Mouse (Mus musculus): ENCODE results near the gene Rab3d.
"Not testable (repeated sequence)": the region's sequence is repeated elsewhere in the genome, so short reads cannot be mapped to it uniquely, and the experiment has no call there.

Rab3d gene

DNA sequence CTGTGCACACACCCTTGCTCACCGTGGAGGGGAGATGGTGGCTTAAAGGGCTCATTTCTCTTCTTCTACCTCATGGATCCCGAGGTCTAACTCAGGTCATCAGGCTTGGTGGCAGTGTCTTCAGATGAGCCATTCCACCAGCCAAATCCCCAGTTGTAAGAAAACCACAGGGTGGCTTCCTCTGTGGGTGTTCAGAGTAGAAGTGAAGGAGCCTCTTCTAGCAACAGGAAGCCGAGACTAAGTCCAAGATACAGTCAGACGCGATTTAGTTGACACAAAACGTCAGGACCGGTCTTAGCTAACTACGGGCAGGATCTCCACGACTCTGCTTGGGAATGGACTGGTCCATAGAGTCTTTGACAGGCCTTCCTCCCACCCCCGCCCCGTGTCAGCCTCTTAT, 9.8 kb downstream of the Rab3d start:
- DNase-seq (ENCODE audit: low spot score): no peak

DNA sequence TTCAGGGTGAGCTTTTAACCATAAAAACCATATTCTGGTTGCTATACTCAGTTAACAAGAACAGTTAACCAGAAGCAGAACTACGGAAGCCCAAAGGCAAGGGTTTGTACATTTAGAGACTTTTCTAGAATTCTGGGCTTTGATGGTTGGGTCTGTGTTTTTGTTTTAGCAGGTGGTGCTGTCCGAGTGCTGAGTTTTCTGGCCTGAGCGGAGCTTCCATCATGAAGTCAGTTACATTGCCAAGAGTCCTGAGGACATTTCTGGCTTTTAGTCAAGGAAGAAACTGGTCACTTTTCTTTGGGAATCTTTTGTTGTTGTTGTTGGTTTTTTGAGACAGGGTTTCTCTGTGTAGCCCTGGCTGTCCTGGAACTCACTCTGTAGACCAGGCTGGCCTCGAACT, 14.0 kb downstream of the Rab3d start:
- no peak for DNase-seq (ENCODE audit: low spot score)

DNA sequence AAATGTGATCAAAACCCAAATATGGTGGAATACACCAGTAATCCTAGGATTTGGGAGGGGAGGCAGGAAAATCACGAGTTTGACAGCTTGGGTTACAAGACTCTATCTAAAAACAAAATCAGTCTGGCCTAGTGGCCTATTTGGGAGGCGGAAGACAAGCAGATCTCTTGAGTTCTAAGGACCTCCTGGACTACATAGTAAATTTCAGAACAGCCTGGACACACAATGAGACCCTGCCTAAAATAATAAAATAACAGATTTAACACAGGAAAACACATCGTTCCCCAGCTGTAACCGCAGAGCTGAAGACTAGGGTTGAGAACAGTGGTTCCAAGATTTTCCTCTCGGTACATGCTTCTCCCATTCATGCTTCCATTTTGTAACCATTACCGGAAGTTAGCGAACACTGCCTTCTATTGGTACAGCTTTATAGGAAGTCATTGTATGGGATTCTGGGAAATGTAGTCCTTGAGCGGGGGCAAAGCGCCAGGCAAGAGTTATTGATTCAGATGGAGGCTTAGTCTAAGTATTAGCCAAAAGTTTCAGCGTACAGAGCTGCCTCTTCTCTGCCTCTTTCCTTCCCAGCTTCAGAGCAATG, 16.7 kb downstream of the Rab3d start:
- peak; percentile 69 for DNase-seq (ENCODE audit: low spot score)

DNA sequence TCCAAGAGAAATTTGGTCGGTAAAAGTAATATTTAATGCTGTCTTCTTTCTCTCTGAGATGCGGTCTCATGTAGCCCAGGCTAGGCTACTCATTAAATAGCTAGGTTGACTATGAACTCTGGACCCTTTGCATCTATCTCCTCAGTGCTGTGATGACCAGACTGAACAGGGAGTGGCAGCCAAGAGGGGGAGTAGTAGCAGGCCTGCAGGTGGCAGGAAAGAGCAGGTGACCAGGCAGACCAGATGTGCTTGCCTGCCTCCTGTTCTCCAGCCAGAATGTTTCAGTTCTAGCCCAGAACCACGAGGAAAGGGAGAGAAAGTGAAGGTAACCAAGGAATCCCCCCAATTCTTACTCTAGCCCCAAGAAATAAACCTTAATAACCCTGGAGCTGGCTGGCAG, 28.8 kb downstream of the Rab3d start:
- DNase-seq (ENCODE audit: low spot score): no peak

DNA sequence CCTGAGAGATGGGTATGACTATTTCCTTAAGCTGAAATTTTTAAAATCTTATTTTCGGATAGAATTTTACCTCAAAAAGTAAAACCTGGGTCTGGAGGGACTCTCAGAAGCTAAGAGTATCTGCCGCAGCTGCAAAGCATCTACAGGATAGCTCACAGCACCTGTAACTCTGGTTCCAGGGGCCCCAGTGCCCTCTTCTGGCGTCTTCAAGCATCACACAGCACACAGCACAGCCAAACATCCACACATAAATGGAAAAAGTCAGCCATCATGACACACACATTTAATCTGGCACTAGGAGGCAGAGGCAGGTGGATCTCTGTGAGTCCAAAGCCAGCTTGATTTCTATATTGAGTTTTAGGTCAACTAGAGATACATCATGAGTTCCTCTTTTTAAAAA, 41.4 kb downstream of the Rab3d start:
- DNase-seq (ENCODE audit: low spot score): no peak

DNA sequence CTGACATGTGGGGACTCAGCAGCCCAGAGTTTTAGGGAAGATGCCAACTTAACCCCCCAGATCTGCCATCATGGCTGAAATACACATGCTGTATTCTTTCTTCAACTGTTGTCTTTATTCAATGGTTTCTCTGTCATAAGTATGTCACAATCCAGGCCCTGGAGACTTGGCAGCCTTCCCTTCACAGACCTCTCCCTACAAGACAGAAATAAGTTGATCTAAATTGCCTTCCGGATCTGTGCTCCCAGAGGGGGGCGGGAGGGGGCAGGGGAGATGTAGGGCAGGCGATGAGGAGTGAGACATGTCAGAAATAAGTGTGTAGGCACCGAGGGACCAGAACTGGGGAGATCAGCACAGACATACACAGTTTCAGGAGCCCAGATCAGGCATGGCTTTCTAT, 45.8 kb downstream of the Rab3d start:
- no peak for DNase-seq (ENCODE audit: low spot score)

DNA sequence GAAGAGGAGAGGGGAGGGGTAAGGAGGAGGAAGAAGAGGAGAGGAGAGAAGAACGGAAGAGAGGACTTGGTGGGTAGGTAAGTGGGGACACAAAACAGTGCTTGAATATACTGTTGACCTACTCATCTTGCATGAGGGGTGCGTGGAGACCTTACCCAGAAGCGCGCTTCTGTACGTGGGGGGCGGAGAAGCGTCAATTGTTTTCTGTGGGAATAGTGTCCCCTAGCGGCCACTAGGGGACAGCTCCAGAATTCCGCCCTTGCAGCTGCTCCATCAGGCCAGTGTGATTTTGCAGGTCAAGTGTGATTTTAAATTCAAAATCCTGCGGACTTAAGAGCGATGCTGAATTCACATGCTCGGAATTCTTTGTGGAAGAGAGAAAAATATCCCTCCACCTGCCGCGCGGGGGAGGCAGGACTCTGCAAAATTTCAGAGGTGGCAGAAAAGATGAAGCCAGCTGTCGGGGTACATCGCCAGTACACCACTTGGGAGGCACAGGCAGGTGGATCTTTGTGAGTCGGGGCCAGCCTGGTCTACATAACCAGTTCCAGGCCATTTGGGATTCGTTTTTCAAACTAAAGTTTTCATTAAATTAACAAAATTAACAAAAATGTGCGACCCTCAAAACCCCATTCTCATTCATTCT, 47.0 kb downstream of the Rab3d start:
- no peak for DNase-seq (ENCODE audit: low spot score)

DNA sequence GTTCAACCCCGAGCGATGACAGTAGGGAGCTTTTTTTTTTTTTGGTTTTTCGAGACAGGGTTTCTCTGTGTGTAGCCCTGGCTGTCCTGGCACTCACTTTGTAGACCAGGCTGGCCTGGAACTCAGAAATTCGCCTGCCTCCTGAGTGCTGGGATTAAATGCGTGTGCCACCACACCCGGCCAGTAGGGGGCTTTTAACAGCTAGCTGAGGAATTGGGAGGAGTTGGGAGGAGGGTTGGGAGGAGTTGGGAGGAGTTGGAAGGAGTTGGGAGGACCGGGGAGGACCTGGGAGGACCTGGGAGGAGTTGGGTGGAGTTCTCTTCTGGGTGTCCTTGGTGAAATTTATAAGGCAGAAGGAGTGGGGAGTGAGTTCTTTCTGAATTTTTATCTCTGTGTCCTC, 48.7 kb downstream of the Rab3d start:
- DNase-seq (ENCODE audit: low spot score): peak; percentile 72

DNA sequence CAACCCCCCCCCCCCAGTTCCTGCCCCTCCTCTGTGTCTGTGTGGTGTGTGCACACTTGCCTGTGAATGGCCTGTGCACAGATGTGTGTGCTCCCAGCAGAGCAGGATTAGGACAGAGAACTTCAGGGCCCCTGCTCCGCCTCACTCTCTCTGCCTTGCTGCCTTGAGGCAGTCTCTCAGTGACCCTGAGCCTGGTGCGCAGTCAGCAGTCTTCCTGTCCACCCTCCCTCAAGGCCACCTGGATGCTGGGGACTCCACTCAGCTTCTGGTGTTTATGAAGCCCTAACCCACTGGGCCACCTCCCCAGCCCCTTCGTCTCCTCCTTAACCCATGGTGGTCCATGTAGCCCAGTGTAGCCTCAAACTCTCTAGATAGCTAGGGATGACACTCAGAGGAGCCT, 50.3 kb downstream of the Rab3d start:
- DNase-seq (ENCODE audit: low spot score): no peak

DNA sequence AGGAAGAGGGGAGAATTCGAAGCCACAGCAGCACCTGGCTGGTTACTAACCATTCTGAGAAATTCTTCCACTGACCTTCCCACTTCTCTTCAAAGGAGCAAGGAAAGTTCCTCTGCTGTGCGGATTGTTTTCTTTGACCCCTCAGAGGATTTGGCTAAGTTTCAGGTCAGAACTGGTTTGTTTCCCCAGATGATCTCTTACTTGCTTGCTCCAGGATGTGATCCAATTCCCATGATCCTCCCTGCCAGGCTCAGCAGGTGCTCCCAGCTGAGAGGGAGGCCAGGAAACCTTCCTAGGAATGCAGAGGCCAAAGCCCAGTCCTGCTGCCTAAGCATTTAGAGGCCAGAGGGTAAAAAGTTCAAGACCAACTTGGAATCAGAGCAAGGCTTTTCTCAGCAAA, 51.4 kb downstream of the Rab3d start:
- DNase-seq (ENCODE audit: low spot score): no peak

DNA sequence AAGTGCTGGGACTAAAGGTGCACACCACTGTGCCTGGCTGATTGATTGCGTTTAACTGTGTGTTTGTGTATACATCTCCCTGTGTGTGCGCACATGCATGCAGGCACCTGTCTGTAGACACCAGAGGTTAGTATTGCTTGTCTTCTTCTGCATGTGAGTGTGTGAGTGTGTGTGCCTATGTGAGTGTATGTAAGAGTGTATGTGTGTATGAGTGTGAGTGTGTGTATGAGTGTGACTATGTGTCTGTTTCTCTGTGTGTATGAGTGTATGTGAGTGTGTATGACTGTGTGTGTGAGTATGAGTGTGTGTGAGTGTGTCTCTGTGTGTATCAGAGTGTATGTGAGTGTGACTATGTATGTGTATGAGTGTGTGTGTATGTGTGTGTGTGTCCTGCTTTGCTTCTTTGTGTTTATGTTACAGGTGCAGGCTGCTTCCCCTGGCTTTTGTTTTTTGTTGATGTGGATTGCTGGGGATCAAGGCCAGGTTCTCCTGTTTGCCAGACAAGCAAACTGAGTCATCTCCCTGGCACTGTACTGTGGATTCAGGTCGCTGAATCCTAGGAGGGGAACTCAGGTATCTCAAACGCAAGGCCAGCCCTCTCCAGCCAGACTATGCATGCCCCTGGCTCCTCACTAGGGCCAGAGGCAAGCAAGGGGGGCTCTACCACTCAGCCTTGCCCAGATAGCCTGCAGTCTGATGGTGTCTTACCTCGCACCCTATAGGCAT, 52.2 kb downstream of the Rab3d start:
- DNase-seq (ENCODE audit: low spot score): no peak

DNA sequence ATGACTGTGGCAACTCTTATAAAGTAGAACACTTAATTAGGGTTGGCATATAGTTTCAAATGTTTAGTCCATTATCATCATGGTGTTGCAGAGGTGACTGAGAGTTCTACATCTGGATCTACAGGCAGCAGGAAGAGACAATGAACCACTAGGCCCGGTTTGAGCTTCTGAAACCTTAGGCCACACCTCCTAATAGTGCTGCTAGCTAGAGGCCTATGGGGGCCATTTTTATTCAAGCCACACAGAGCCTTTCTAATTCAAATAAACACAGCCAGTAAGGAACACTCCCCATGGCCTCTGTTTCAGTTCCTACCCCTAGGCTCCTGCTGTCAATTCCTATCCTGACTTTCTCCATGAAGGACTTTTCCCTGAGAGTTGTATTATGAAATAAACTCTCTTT, 55.8 kb downstream of the Rab3d start:
- no peak for DNase-seq (ENCODE audit: low spot score)

DNA sequence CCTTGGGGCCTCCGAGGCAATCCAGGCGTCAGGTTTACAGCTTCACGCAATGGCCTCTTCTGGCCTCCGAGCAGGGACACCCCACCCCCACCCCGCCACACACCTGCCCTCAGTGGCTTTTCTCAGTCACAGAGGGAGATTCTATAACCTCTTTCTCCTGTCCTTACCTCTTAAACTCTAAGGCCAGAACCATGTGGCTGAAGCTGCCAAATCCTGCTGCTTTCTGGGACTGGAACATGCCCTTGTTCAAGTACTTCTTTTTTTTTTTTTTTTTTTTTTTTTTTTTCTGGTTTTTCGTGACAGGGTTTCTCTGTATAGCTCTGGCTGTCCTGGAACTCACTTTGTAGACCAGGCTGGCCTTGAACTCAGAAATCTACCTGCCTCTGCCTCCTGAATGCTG, 57.6 kb downstream of the Rab3d start:
- not testable (repeated sequence) for DNase-seq (ENCODE audit: low spot score)

DNA sequence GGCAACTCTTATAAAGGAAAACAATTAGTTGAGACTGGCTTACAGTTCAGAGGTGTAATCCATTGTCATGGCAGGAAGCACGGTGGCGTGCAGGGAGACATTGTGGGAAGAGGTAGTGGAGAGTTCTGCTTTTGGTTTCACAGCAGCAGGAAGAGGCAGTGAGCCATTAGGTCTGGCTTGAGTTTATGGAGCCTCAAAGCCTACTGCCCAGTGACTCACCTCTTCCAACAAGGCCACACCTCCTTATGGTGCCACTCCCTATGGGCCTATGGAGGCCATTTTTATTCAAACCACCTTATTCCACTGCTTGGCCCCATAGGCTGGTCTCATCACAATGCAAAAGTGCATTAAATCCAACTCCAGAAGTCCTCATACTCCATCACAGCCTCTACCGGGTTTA, 58.4 kb downstream of the Rab3d start:
- no peak for DNase-seq (ENCODE audit: low spot score)

DNA sequence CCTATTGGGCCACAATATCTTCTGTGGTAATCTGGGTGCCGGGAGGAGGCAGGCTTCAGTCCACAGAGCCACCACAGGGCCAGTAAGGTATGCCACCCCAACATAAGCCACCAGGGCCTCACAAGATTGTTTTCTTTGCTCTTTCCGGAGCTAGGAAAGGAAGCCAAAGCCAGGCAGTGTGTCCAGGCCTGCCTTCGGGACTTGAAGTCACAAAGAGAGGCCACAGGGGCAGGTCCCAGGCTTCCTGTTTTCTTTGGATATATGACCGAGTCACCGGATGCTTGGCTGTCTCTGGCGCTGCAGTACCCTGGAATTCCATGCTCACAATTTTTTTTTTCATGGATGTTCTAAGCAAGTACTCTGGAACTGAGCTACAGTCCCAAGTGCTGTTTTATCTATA, 59.9 kb downstream of the Rab3d start:
- no peak for DNase-seq (ENCODE audit: low spot score)

DNA sequence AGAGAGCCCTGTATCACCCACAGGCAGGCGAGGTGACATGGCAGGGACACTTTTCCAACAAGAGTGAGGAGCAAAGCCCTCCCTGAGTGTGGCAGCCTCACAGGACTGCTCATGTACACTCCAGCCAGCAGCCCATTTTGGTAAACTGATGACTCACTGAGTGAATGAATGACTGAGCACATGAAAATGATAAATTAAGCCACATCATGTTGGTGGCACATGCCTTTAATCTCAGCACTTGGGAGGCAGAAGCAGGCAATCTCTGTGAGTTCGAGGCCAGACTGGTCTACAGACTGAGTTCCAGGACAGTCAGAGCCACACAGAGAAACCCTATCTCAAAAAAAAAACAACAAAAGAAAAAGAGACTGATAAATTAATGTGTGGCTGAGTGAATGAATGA, 60.5 kb downstream of the Rab3d start:
- no peak for DNase-seq (ENCODE audit: low spot score)
